Mouse (Mus musculus) midbrain, embryonic 16.5 days (tissue): ENCODE measurements around the gene 4933430I17Rik. TPM values are rescaled to one million over a fixed set of nuclear protein-coding genes. Genes with fewer than 3 reads are reported as not detected.
A peak's percentile ranks its signal among the peaks of the same experiment; 100 is the strongest.

Experiments used
- ATAC-seq: fragments of 200-750 bp; cut with Nextera tagmentation; 2 replicates; pipeline ENCODE4 v1.8.0; 2017; ENCODE audit warnings: moderate TSS enrichment
- H3K27ac ChIP-seq: fragments of 300-500 bp; sonication (generic); 2 replicates; pipeline ENCODE4 v1.5.1; 2014; ENCODE audit warnings: mild to moderate bottlenecking, low read length, mixed read lengths
- H3K27me3 ChIP-seq: fragments of 300-500 bp; sonication (generic); 2 replicates; pipeline ENCODE4 v1.6.1; 2014; ENCODE audit warnings: low read depth, low read length, mixed read lengths; ENCODE audit not compliant: control insufficient read depth, insufficient read depth
- H3K36me3 ChIP-seq: fragments of 300-500 bp; sonication (generic); 2 replicates; pipeline ENCODE4 v1.6.1; 2014; ENCODE audit warnings: mild to moderate bottlenecking, low read length, moderate library complexity, mixed read lengths; ENCODE audit not compliant: control insufficient read depth, insufficient read depth
- H3K4me1 ChIP-seq: fragments of 300-500 bp; sonication (generic); 2 replicates; pipeline ENCODE4 v1.6.1; 2014; ENCODE audit warnings: mild to moderate bottlenecking, low read length, mixed read lengths; ENCODE audit not compliant: control insufficient read depth, insufficient read depth
- H3K4me2 ChIP-seq: fragments of 300-500 bp; sonication (generic); 2 replicates; pipeline ENCODE4 v1.6.1; 2014; ENCODE audit warnings: mild to moderate bottlenecking, low read length, mixed read lengths
- H3K4me3 ChIP-seq: fragments of 300-500 bp; sonication (generic); 2 replicates; pipeline ENCODE4 v1.5.1; 2014; ENCODE audit warnings: low read depth, mild to moderate bottlenecking, low read length, moderate library complexity, mixed read lengths
- H3K9ac ChIP-seq: fragments of 300-500 bp; sonication (generic); 2 replicates; pipeline ENCODE4 v1.6.1; 2014; ENCODE audit warnings: low read depth, low read length, mixed read lengths
- H3K9me3 ChIP-seq: fragments of 300-500 bp; sonication (generic); replicated peaks from 2 replicates; pipeline ENCODE4 v1.6.1; 2014; ENCODE audit warnings: mild to moderate bottlenecking, low read length, mixed read lengths; ENCODE audit not compliant: control insufficient read depth, poor library complexity, severe bottlenecking
- WGBS: fragments of 180-500 bp; shearing (Covaris S2); extraction: QIAGEN DNeasy Blood & Tissue Kit; methylation state at CpG from one replicate; pipeline ENCODE4 v1.1.7; 2014; 5-methylcytosine and 5-hydroxymethylcytosine counted together
- polyA plus RNA-seq: library from polyadenylated mRNA; unstranded; fragments of >200 nt; fragmentation: Nextera tagmentation; extraction: Ambion mirVana; gene quantifications from 2 replicates; pipeline ENCODE4 v1.2.1, GENCODE M21; 2015

4933430I17Rik gene
- polyA plus RNA-seq, 1 experiment from 2014 or later, result 0.49 TPM

DNA sequence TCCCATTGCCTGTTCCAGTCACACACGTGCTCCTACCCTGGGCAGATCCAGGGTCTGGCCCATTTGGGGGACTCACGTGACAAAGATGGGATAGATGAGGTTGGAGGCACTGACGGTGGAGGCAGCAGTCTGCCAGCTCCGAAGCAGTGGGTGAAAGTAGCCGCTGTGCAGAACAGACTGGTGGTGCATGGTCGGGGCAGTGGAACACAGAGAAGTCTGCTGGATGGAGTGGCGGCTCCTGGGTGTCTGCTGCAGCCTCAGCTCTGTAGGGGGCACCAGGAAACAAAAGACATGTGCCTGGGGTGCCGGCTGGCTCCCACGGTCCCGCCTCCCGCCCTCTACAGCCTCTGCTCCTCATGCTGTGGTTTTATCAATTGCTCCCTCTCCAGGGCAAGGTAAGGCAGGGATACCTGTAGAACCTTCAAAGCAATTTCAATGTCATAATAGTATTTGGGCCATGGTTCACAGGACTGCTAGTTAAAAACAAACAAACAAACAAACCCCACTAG, 11.1 kb upstream of the 4933430I17Rik start:
- H3K27ac ChIP-seq, result no peak overlapping the region
- no peaks in the 10 kb centered on the region for H3K27me3 ChIP-seq
- no peaks in the 10 kb centered on the region for H3K9me3 ChIP-seq
- H3K4me2 ChIP-seq, result no peak overlapping the region
- peaks cover 26% of the 10 kb centered on the region for H3K36me3 ChIP-seq
- WGBS, result 51% methylated on average over 11 of the region's 11 CpGs
- H3K4me1 ChIP-seq, result peaks cover 11% of the 10 kb centered on the region
- H3K4me3 ChIP-seq, result no peak overlapping the region
- H3K9ac ChIP-seq, result no peak overlapping the region
- ATAC-seq, result no peak

- Histone ChIP-seq H3K4me1 (peaks cover 13% of the 10 kb centered on the region), H3K9me3 (no peaks in the 10 kb centered on the region), H3K36me3 (peaks cover 19% of the 10 kb centered on the region), H3K4me2 (no peak overlapping the region), H3K4me3 (no peak overlapping the region), H3K27ac (no peak overlapping the region), H3K9ac (no peak overlapping the region), H3K27me3 (no peaks in the 10 kb centered on the region)
- ATAC-seq, result no peak
- WGBS, result 78% methylated on average over 7 of the region's 7 CpGs
These were observed 10.2 kb upstream of the 4933430I17Rik start for GRCm38 (mm10) chr4:62514995-62515394.

GRCm38 (mm10) chr4:62515490-62515889, 9.7 kb upstream of the 4933430I17Rik start:
- Histone ChIP-seq H3K36me3 (peaks cover 16% of the 10 kb centered on the region), H3K4me1 (peaks cover 16% of the 10 kb centered on the region), H3K27me3 (no peaks in the 10 kb centered on the region), H3K4me3 (no peak overlapping the region), H3K9ac (no peak overlapping the region), H3K9me3 (no peaks in the 10 kb centered on the region), H3K4me2 (no peak overlapping the region), H3K27ac (no peak overlapping the region)
- 88% methylated on average over 3 of the region's 3 CpGs for WGBS
- no peak for ATAC-seq

DNA sequence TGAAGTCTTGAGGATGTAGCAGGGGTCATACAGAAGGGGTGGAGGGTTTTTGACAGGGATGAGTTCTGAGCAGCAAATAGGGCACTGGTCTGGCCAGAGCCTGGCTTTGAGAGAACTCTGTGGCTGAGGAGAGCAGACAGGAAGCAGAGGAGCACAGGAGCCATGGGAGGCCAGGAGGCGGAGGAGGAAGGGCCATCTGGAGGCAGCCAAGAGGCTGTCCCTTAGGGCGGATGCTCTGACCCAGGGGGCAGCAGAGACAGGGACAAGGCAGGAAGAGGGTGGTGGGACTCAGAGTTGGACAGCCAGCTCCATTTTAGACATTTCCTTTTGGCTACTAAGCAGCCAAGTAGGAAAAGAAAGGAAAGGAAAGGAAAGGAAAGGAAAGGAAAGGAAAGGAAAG, 9.1 kb upstream of the 4933430I17Rik start:
- no peak overlapping the region for H3K4me3 ChIP-seq

GRCm38 (mm10) chr4:62516579-62516978, 8.6 kb upstream of the 4933430I17Rik start:
- peaks cover 18% of the 10 kb centered on the region for H3K4me1 ChIP-seq
- H3K27me3 ChIP-seq, result no peaks in the 10 kb centered on the region
- H3K4me3 ChIP-seq, result no peak overlapping the region
- peaks cover 10% of the 10 kb centered on the region for H3K36me3 ChIP-seq
- peak overlapping the region; percentile 47; the same call in 1 of the 2 replicates for H3K27ac ChIP-seq
- H3K4me2 ChIP-seq, result no peak overlapping the region
- 88% methylated on average over 1 of the region's 1 CpGs for WGBS
- H3K9ac ChIP-seq, result no peak overlapping the region
- no peaks in the 10 kb centered on the region for H3K9me3 ChIP-seq
- no peak for ATAC-seq

More for the DNA sequence above, 9.1 kb upstream of the 4933430I17Rik start:
- Histone ChIP-seq H3K27ac (no peak overlapping the region), H3K9me3 (no peaks in the 10 kb centered on the region), H3K36me3 (peaks cover 10% of the 10 kb centered on the region), H3K9ac (no peak overlapping the region), H3K4me1 (peaks cover 18% of the 10 kb centered on the region), H3K27me3 (no peaks in the 10 kb centered on the region), H3K4me2 (no peak overlapping the region)
- 52% methylated on average over 2 of the region's 2 CpGs for WGBS
- no peak for ATAC-seq

DNA sequence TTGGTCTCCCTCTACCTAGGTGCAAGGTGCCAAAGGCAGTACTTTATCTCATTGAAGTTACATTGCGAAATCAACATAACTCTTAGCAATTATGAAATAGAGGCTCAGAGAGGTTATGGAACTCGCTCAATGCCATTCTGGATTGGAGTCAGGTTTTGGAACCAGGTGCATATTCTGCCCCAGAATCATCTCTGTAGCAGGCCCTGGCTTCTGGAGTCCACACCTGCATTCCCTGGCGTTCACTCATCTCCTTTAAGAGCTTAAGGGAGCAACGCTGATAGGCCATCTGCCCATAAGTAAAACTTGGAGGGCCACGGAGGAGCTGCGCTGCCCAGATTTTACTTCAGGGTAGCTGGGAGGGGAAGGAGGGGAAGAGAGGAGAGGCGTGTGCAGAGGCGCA, 8.1 kb upstream of the 4933430I17Rik start:
- WGBS, result 97% methylated on average over 8 of the region's 8 CpGs

GRCm38 (mm10) chr4:62517538-62518415, 7.4 kb upstream of the 4933430I17Rik start:
- Histone ChIP-seq H3K4me2 (no peak overlapping the region), H3K9me3 (no peaks in the 10 kb centered on the region), H3K4me3 (no peak overlapping the region), H3K27me3 (no peaks in the 10 kb centered on the region), H3K27ac (no peak overlapping the region), H3K4me1 (peaks cover 18% of the 10 kb centered on the region), H3K9ac (no peak overlapping the region), H3K36me3 (peaks cover 5% of the 10 kb centered on the region)
- no peak for ATAC-seq
- 87% methylated on average over 10 of the region's 10 CpGs for WGBS

More for the DNA sequence above, 8.1 kb upstream of the 4933430I17Rik start:
- Histone ChIP-seq H3K4me3 (no peak overlapping the region), H3K4me2 (no peak overlapping the region), H3K9me3 (no peaks in the 10 kb centered on the region), H3K4me1 (peaks cover 18% of the 10 kb centered on the region), H3K27ac (no peak overlapping the region), H3K36me3 (peaks cover 10% of the 10 kb centered on the region), H3K27me3 (no peaks in the 10 kb centered on the region), H3K9ac (no peak overlapping the region)
- no peak for ATAC-seq

- Histone ChIP-seq H3K4me3 (peak overlapping the region; percentile 85), H3K27me3 (no peaks in the 10 kb centered on the region), H3K36me3 (no peaks in the 10 kb centered on the region), H3K9me3 (no peaks in the 10 kb centered on the region), H3K27ac (0 out of 2 replicates have a peak overlapping the region, but pooled peaks have one; percentile 40), H3K4me2 (peak overlapping the region; percentile 63), H3K9ac (peak overlapping the region; percentile 84; the same call in 1 of the 2 replicates), H3K4me1 (peaks cover 18% of the 10 kb centered on the region)
- ATAC-seq, result peak; percentile 5
- WGBS, result 54% methylated on average over 13 of the region's 13 CpGs
These were observed 6.6 kb upstream of the 4933430I17Rik start for GRCm38 (mm10) chr4:62518416-62519121.
